Mouse (Mus musculus) MN1 (cell line): ENCODE measurements around the gene Lamp1.

ENCODE experiments used
- DNase-seq: peaks from one replicate; pipeline ENCODE4 v3.0.0-alpha.2; 2016; ENCODE audit warnings: low spot score

Lamp1 gene

GRCm38 (mm10) chr8:13158718-13159376 lies at the start of gene Lamp1:
Gene Lamp1, plus strand, starts transcription at chr8:13159161.
- DNase-seq, result peak; percentile 99

GRCm38 (mm10) chr8:13109416-13109960 lies 49.5 kb upstream of the Lamp1 start:
- DNase-seq, result peak; percentile 53

- DNase-seq, result no peak
These were observed 47.0 kb upstream of the Lamp1 start for GRCm38 (mm10) chr8:13111917-13112316.

GRCm38 (mm10) chr8:13113232-13113631 lies 45.7 kb upstream of the Lamp1 start:
- DNase-seq, result no peak

- DNase-seq, result no peak
These were observed 41.9 kb upstream of the Lamp1 start for GRCm38 (mm10) chr8:13117096-13117495.

- no peak for DNase-seq
These were observed 40.4 kb upstream of the Lamp1 start for GRCm38 (mm10) chr8:13118516-13118915.

- DNase-seq, result no peak
These were observed 37.9 kb upstream of the Lamp1 start for GRCm38 (mm10) chr8:13120882-13121665.

GRCm38 (mm10) chr8:13122887-13123421 lies 36.0 kb upstream of the Lamp1 start:
- DNase-seq, result no peak

GRCm38 (mm10) chr8:13124897-13125296 lies 34.1 kb upstream of the Lamp1 start:
- no peak for DNase-seq

GRCm38 (mm10) chr8:13132220-13132619 lies 26.7 kb upstream of the Lamp1 start:
- DNase-seq, result peak; percentile 64

GRCm38 (mm10) chr8:13139641-13140182 lies 19.2 kb upstream of the Lamp1 start:
- no peak for DNase-seq

GRCm38 (mm10) chr8:13141681-13142080 lies 17.3 kb upstream of the Lamp1 start:
- DNase-seq, result no peak

GRCm38 (mm10) chr8:13148476-13148875 lies 10.5 kb upstream of the Lamp1 start:
- DNase-seq, result no peak

GRCm38 (mm10) chr8:13149287-13149686 lies 9.7 kb upstream of the Lamp1 start:
- no peak for DNase-seq

GRCm38 (mm10) chr8:13149866-13150265 lies 9.1 kb upstream of the Lamp1 start:
- no peak for DNase-seq

- DNase-seq, result no peak
These were observed 8.0 kb upstream of the Lamp1 start for GRCm38 (mm10) chr8:13150929-13151328.

GRCm38 (mm10) chr8:13154099-13154498 lies 4.9 kb upstream of the Lamp1 start:
- DNase-seq, result no peak

- no peak for DNase-seq
These were observed 3.6 kb upstream of the Lamp1 start for GRCm38 (mm10) chr8:13155358-13155757.

- no peak for DNase-seq
These were observed 2.4 kb upstream of the Lamp1 start for GRCm38 (mm10) chr8:13156327-13157097.

- DNase-seq, result peak; percentile 58
These were observed 468 bp downstream of the Lamp1 start for GRCm38 (mm10) chr8:13159377-13159881.

GRCm38 (mm10) chr8:13160691-13161090 lies 1.7 kb downstream of the Lamp1 start:
- DNase-seq, result no peak

GRCm38 (mm10) chr8:13162098-13162497 lies 3.1 kb downstream of the Lamp1 start:
- no peak for DNase-seq
